Mouse (Mus musculus): ENCODE measurements at regions not wholly inside any gene's neighbourhood (a gene's known extent, or its start where the extent isn't known, plus 50 kb on each side); places are given as distances from the start of the nearest gene placed in this dataset.
A peak's percentile ranks its signal among the peaks of the same experiment; 100 is the strongest.

GRCm38 (mm10) chr16:62648326-62648725, 138.3 kb downstream of the Nsun3 start:
- DNase-seq (ENCODE audit: low spot score), result peak; percentile 35
- Histone ChIP-seq H3K4me3 (ENCODE audit: low read length) (no peak overlapping the region), H3K4me2 (ENCODE audit: low read depth, low read length) (no peak overlapping the region), H3K27me3 (ENCODE audit: insufficient read depth, low read length) (no peaks in the 10 kb centered on the region), H3K9ac (replicated peaks; ENCODE audit: low read length) (no peak overlapping the region), H3K9me3 (ENCODE audit: low read length) (no peaks in the 10 kb centered on the region), H3K4me1 (ENCODE audit: insufficient read depth, low read length) (no peaks in the 10 kb centered on the region), H3K27ac (no peak overlapping the region), H3K36me3 (ENCODE audit: insufficient read depth, low read length) (no peaks in the 10 kb centered on the region)
- ATAC-seq, result no peak
- 26% methylated on average over 8 of the region's 8 CpGs for WGBS
- no peak for TF ChIP-seq CTCF (IDR thresholded peaks at IDR 0.05; ENCODE audit: low read depth)

- ATAC-seq, result peak; percentile 45; the same call in 1 of the 2 replicates
- peak; percentile 75 for TF ChIP-seq CTCF (IDR thresholded peaks at IDR 0.05; ENCODE audit: low read depth)
- WGBS, result 79% methylated on average over 1 of the region's 1 CpGs
- Histone ChIP-seq H3K4me3 (ENCODE audit: low read length) (no peak overlapping the region), H3K27me3 (ENCODE audit: insufficient read depth, low read length) (no peaks in the 10 kb centered on the region), H3K27ac (no peak overlapping the region), H3K4me2 (ENCODE audit: low read depth, low read length) (no peak overlapping the region), H3K9me3 (ENCODE audit: low read length) (no peaks in the 10 kb centered on the region), H3K4me1 (ENCODE audit: insufficient read depth, low read length) (no peaks in the 10 kb centered on the region), H3K9ac (replicated peaks; ENCODE audit: low read length) (no peak overlapping the region), H3K36me3 (ENCODE audit: insufficient read depth, low read length) (no peaks in the 10 kb centered on the region)
- DNase-seq (ENCODE audit: low spot score), result peak; percentile 76
Measured at GRCm38 (mm10) chr16:62646113-62646512, 140.5 kb downstream of the Nsun3 start.

GRCm38 (mm10) chr16:62642859-62643403, 143.7 kb downstream of the Nsun3 start:
- no peaks in the 10 kb centered on the region for H3K9me3 ChIP-seq (ENCODE audit: low read length)
- DNase-seq (ENCODE audit: low spot score) (no peak), ATAC-seq (no peak)
- no peaks in the 10 kb centered on the region for H3K4me1 ChIP-seq (ENCODE audit: insufficient read depth, low read length)
- TF ChIP-seq CTCF (IDR thresholded peaks at IDR 0.05; ENCODE audit: low read depth), result no peak
- H3K27ac ChIP-seq, result no peak overlapping the region
- no peak overlapping the region for H3K4me3 ChIP-seq (ENCODE audit: low read length)
- H3K9ac ChIP-seq (replicated peaks; ENCODE audit: low read length), result no peak overlapping the region
- WGBS, result 78% methylated on average over 10 of the region's 10 CpGs
- no peak overlapping the region for H3K4me2 ChIP-seq (ENCODE audit: low read depth, low read length)
- H3K27me3 ChIP-seq (ENCODE audit: insufficient read depth, low read length), result no peaks in the 10 kb centered on the region
- H3K36me3 ChIP-seq (ENCODE audit: insufficient read depth, low read length), result no peaks in the 10 kb centered on the region

DNA sequence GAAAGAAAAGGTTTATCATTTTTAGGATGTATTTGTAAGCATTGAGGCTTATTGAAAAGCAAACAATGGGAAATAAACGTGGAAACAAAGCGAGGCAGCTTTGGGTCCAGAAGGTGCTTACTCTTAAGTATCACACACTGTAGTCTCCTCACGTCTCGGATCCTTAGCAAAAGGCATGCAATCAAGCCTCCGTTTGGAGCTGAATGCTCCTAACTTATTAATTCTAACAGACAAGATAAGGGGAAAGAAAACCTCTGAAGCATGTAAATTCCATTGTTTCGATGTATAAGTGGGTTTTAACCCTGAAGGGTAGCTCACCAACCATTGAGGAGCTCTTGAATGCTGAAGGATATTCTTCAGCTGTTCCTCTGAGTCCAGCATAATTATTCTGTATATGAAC, 162.7 kb downstream of the Nsun3 start:
- Histone ChIP-seq H3K36me3 (ENCODE audit: insufficient read depth, low read length) (no peaks in the 10 kb centered on the region), H3K4me1 (ENCODE audit: insufficient read depth, low read length) (no peaks in the 10 kb centered on the region), H3K27me3 (ENCODE audit: insufficient read depth, low read length) (no peaks in the 10 kb centered on the region), H3K4me2 (ENCODE audit: low read depth, low read length) (no peak overlapping the region), H3K27ac (no peak overlapping the region), H3K9me3 (ENCODE audit: low read length) (no peaks in the 10 kb centered on the region), H3K9ac (replicated peaks; ENCODE audit: low read length) (no peak overlapping the region), H3K4me3 (ENCODE audit: low read length) (no peak overlapping the region)
- no peak for ATAC-seq
- WGBS, result 48% methylated on average over 6 of the region's 6 CpGs
- TF ChIP-seq CTCF (IDR thresholded peaks at IDR 0.05; ENCODE audit: low read depth), result no peak
- no peak for DNase-seq (ENCODE audit: low spot score)

DNA sequence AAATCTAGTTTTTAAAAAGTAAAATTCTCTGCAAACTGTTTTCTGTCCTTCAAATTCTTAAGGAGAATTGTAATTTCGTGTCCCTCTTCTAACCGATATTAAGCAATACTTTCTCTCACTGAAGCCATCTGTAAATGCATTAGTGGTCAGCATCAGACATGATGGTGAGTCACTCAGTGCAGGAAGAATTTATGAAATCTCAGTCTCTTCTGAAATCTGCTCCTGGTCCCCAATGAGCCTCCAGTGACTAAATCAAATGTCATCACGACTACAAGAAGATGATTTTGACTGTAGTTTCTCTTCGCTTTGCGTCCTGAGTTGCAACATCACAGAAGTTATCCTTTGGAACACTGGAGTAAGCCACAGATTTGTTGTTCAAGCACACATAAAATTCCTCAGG, 175.7 kb downstream of the Nsun3 start:
- H3K4me1 ChIP-seq (ENCODE audit: insufficient read depth, low read length), result no peaks in the 10 kb centered on the region
- WGBS, result 89% methylated on average over 5 of the region's 5 CpGs
- H3K27ac ChIP-seq, result no peak overlapping the region
- ATAC-seq, result no peak
- DNase-seq (ENCODE audit: low spot score), result no peak
- H3K4me3 ChIP-seq (ENCODE audit: low read length), result no peak overlapping the region
- no peak overlapping the region for H3K9ac ChIP-seq (replicated peaks; ENCODE audit: low read length)
- no peaks in the 10 kb centered on the region for H3K9me3 ChIP-seq (ENCODE audit: low read length)
- no peak for TF ChIP-seq CTCF (IDR thresholded peaks at IDR 0.05; ENCODE audit: low read depth)
- no peaks in the 10 kb centered on the region for H3K27me3 ChIP-seq (ENCODE audit: insufficient read depth, low read length)
- no peak overlapping the region for H3K4me2 ChIP-seq (ENCODE audit: low read depth, low read length)
- no peaks in the 10 kb centered on the region for H3K36me3 ChIP-seq (ENCODE audit: insufficient read depth, low read length)

- H3K4me2 ChIP-seq (ENCODE audit: low read depth, low read length), result no peak overlapping the region
- no peaks in the 10 kb centered on the region for H3K9me3 ChIP-seq (ENCODE audit: low read length)
- no peak overlapping the region for H3K27ac ChIP-seq
- no peaks in the 10 kb centered on the region for H3K36me3 ChIP-seq (ENCODE audit: insufficient read depth, low read length)
- no peak overlapping the region for H3K9ac ChIP-seq (replicated peaks; ENCODE audit: low read length)
- ATAC-seq, result no peak
- no peak overlapping the region for H3K4me3 ChIP-seq (ENCODE audit: low read length)
- DNase-seq (ENCODE audit: low spot score), result no peak
- TF ChIP-seq CTCF (IDR thresholded peaks at IDR 0.05; ENCODE audit: low read depth), result no peak
- 82% methylated on average over 3 of the region's 3 CpGs for WGBS
- no peaks in the 10 kb centered on the region for H3K27me3 ChIP-seq (ENCODE audit: insufficient read depth, low read length)
- no peaks in the 10 kb centered on the region for H3K4me1 ChIP-seq (ENCODE audit: insufficient read depth, low read length)
Measured at GRCm38 (mm10) chr16:62608617-62609016, 178.0 kb downstream of the Nsun3 start.

DNA sequence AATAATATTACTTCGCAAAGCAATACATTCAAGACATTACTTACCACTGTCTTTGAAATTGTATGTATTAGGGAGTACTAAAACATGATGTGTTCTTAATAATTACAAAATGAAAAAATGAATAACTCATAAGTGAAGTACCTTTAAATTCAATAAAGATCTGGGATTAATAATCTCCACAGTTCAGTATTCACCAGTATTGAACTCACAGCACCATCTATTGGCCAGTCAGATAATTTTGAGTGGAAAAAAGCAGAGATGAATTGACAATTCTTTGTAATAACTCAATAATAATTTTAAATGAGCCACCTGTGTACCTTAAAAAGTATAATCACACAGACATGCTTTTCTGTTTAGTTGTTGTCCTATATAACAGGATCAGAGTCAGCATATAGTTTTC, 180.7 kb downstream of the Nsun3 start:
- no peak overlapping the region for H3K9ac ChIP-seq (replicated peaks; ENCODE audit: low read length)
- no peak overlapping the region for H3K4me3 ChIP-seq (ENCODE audit: low read length)
- no peaks in the 10 kb centered on the region for H3K4me1 ChIP-seq (ENCODE audit: insufficient read depth, low read length)
- H3K9me3 ChIP-seq (ENCODE audit: low read length), result no peaks in the 10 kb centered on the region
- peak; percentile 49 for TF ChIP-seq CTCF (IDR thresholded peaks at IDR 0.05; ENCODE audit: low read depth)
- H3K27me3 ChIP-seq (ENCODE audit: insufficient read depth, low read length), result no peaks in the 10 kb centered on the region
- peak; percentile 34 for DNase-seq (ENCODE audit: low spot score)
- no peak overlapping the region for H3K4me2 ChIP-seq (ENCODE audit: low read depth, low read length)
- no peaks in the 10 kb centered on the region for H3K36me3 ChIP-seq (ENCODE audit: insufficient read depth, low read length)
- ATAC-seq, result no peak
- no peak overlapping the region for H3K27ac ChIP-seq
- WGBS, result 94% methylated on average over 1 of the region's 1 CpGs
